Mouse (Mus musculus): ENCODE measurements around the gene Cd33. TPM values are rescaled to one million over a fixed set of nuclear protein-coding genes. Genes with fewer than 3 reads are reported as not detected.

The Cd33 gene
- polyA plus RNA-seq, 1 experiment from 2014 or later, result 1.1 TPM

- H3K9ac ChIP-seq, result no peak overlapping the region
- H3K4me1 ChIP-seq, result no peaks in the 10 kb centered on the region
- ATAC-seq (replicated peaks; ENCODE audit: low FRiP score), result no peak
- 69% methylated on average over 4 of the region's 4 CpGs for WGBS
- H3K36me3 ChIP-seq, result no peaks in the 10 kb centered on the region
- H3K9me3 ChIP-seq (replicated peaks), result no peaks in the 10 kb centered on the region
- no peak overlapping the region for H3K4me3 ChIP-seq (replicated peaks)
- H3K27ac ChIP-seq, result no peak overlapping the region
- no peak overlapping the region for H3K4me2 ChIP-seq
- no peaks in the 10 kb centered on the region for H3K27me3 ChIP-seq
Observed at GRCm38 (mm10) chr7:43511707-43512478, 32.3 kb downstream of the Cd33 start.

DNA sequence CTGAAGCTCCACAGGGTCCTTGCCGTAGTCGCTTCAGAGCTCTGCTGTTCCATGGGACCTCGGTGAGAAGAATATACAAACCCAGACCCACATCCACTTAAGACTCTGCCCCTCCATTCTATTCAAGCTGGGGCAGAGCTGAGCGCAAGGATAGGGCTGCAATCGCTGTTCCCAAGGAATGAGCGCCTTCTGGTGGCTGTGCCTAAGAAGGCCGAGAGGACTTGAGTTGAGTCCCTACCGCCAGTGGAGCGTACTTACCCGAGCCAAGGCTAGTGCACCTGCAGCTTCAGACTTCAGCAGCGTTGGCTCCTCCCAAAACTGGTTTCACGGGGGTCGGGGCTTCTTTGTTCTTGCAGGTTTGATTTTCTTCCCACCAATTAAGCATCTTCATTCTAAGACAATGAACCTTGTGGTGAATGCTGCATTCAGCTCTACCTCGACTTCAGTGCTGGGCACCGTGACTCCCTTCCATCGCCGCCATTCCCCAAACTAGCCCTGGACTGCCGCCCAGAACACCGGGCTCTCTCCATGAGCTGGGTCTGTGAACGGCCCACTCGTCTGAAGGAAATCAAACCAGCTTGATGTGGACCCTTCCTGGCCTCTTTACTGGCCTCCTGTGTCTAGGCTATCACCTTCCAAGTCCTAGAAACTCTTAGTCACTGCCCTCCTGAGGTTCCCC is 48.7 kb downstream of the Cd33 start:
- Histone ChIP-seq H3K9me3 (replicated peaks) (no peaks in the 10 kb centered on the region), H3K36me3 (no peaks in the 10 kb centered on the region), H3K4me1 (no peaks in the 10 kb centered on the region), H3K9ac (no peak overlapping the region), H3K4me2 (peak overlapping the region; percentile 31; the same call in 1 of the 2 replicates), H3K27me3 (peaks cover 29% of the 10 kb centered on the region; the same call in 1 of the 2 replicates), H3K4me3 (replicated peaks) (no peak overlapping the region), H3K27ac (no peak overlapping the region)
- 11% methylated on average over 21 of the region's 21 CpGs for WGBS
- peak; percentile 63; the same call in 1 of the 2 replicates for ATAC-seq (replicated peaks; ENCODE audit: low FRiP score)

DNA sequence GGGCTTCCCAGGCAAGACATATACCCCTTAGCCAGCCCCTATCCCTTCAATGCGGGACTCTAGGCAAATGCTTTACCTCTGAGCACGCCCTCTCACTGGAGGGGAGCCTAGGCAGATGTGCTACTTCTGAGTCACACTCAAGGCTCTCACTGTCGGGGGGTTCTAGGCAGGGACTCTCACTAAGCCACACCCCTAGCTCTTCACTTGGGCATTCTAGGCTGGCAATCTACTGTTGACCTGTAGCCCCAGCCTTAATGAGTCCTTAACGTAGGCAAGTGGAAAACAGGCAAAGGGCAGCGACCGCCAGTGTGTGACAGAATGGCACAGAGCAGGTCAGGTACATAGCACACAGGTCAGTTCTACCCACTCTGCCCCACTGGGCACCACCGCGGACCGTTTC is 53.4 kb downstream of the Cd33 start:
- Histone ChIP-seq H3K36me3 (no peaks in the 10 kb centered on the region), H3K4me3 (replicated peaks) (0 out of 2 replicates have a peak overlapping the region, but pooled peaks have one; percentile 47), H3K27ac (no peak overlapping the region), H3K27me3 (peaks cover 42% of the 10 kb centered on the region), H3K4me1 (peaks cover 17% of the 10 kb centered on the region), H3K9ac (no peak overlapping the region), H3K9me3 (replicated peaks) (no peaks in the 10 kb centered on the region), H3K4me2 (0 out of 2 replicates have a peak overlapping the region, but pooled peaks have one; percentile 81)
- no peak for ATAC-seq (replicated peaks; ENCODE audit: low FRiP score)
- WGBS, result 56% methylated on average over 9 of the region's 9 CpGs

GRCm38 (mm10) chr7:43490182-43490584 is 54.0 kb downstream of the Cd33 start:
- Histone ChIP-seq H3K27me3 (peaks cover 41% of the 10 kb centered on the region), H3K4me2 (peak overlapping the region; percentile 81), H3K9ac (peak overlapping the region; percentile 48), H3K9me3 (replicated peaks) (no peaks in the 10 kb centered on the region), H3K4me1 (peaks cover 17% of the 10 kb centered on the region), H3K27ac (no peak overlapping the region), H3K36me3 (no peaks in the 10 kb centered on the region), H3K4me3 (replicated peaks) (peak overlapping the region; percentile 47)
- ATAC-seq (replicated peaks; ENCODE audit: low FRiP score), result peak; percentile 87
- WGBS, result 2% methylated on average over 12 of the region's 13 CpGs

- peaks cover 36% of the 10 kb centered on the region for H3K27me3 ChIP-seq
- peak; percentile 55 for ATAC-seq (replicated peaks; ENCODE audit: low FRiP score)
- H3K4me2 ChIP-seq, result peak within 1 kb of the TSS; percentile 81
- peak within 1 kb of the TSS; percentile 48 for H3K9ac ChIP-seq
- no peaks in the 10 kb centered on the region for H3K9me3 ChIP-seq (replicated peaks)
- H3K27ac ChIP-seq, result no peak within 1 kb of the TSS
- H3K36me3 ChIP-seq, result no peaks in the 10 kb centered on the region
- H3K4me3 ChIP-seq (replicated peaks), result peak within 1 kb of the TSS; percentile 47
- WGBS, result 5% methylated on average over 17 of the region's 41 CpGs
- H3K4me1 ChIP-seq, result peaks cover 17% of the 10 kb centered on the region
Observed at GRCm38 (mm10) chr7:43489631-43490125, 54.5 kb downstream of the Cd33 start, which contains the start of gene Iglon5. Gene Iglon5 (minus strand): TSS chr7:43490075.

DNA sequence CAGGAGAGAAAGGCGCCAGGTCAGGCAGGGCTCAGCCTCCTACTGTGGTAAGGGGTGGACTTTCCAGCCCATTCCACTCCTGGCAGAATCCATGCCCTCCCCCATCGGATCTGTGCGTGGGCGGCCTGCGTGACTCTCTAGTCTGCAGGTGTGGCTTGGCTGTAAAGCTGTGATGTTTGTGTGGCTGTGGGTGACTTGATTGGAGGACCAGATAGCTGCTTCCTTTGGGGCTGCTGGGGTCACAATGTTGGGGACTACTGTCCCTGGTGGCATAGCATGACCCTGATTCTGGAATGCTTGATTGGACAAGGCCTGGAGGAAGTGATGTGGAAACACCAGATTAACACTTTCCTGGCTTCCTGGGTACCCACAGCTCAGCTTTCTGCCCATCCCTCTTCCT is 55.6 kb downstream of the Cd33 start:
- Histone ChIP-seq H3K27ac (no peak overlapping the region), H3K27me3 (peaks cover 31% of the 10 kb centered on the region), H3K4me1 (peaks cover 17% of the 10 kb centered on the region), H3K9ac (no peak overlapping the region), H3K9me3 (replicated peaks) (no peaks in the 10 kb centered on the region), H3K4me2 (no peak overlapping the region), H3K4me3 (replicated peaks) (no peak overlapping the region), H3K36me3 (no peaks in the 10 kb centered on the region)
- no peak for ATAC-seq (replicated peaks; ENCODE audit: low FRiP score)
- WGBS, result 19% methylated on average over 5 of the region's 5 CpGs

DNA sequence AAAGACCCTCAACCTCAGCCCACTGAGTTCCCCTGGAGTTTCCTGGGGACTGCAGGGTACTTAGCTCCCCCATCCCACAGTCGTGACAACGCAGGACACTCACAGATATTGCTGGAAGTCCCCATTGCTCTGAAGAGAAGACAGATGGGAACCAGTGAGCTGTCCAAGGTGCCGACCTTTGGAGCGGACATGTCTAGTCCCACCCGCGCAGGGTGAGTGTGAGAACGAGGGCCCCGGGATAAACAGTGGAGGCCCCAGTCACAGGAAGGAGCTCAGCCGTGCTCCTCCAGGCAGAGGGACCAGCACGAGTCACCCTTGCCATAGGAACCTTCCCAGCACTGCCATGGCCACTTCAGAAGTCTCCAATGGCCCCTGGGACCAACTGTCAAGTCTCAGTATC is 61.0 kb downstream of the Cd33 start:
- H3K4me1 ChIP-seq, result peaks cover 14% of the 10 kb centered on the region
- no peaks in the 10 kb centered on the region for H3K36me3 ChIP-seq
- H3K9ac ChIP-seq, result no peak overlapping the region
- no peak overlapping the region for H3K4me2 ChIP-seq
- no peak overlapping the region for H3K27ac ChIP-seq
- H3K4me3 ChIP-seq (replicated peaks), result no peak overlapping the region
- WGBS, result 1% methylated on average over 10 of the region's 10 CpGs
- ATAC-seq (replicated peaks; ENCODE audit: low FRiP score), result peak; percentile 41; the same call in 1 of the 2 replicates
- peaks cover 9% of the 10 kb centered on the region for H3K27me3 ChIP-seq
- no peaks in the 10 kb centered on the region for H3K9me3 ChIP-seq (replicated peaks)

GRCm38 (mm10) chr7:43482090-43482716 is 62.0 kb downstream of the Cd33 start:
- ATAC-seq (replicated peaks; ENCODE audit: low FRiP score), result peak; percentile 70
- 34% methylated on average over 8 of the region's 8 CpGs for WGBS

GRCm38 (mm10) chr7:43481191-43481590 is 63.0 kb downstream of the Cd33 start:
- Histone ChIP-seq H3K36me3 (no peaks in the 10 kb centered on the region), H3K4me2 (no peak overlapping the region), H3K4me3 (replicated peaks) (no peak overlapping the region), H3K4me1 (peaks cover 22% of the 10 kb centered on the region), H3K27ac (no peak overlapping the region), H3K9ac (no peak overlapping the region), H3K27me3 (peaks cover 26% of the 10 kb centered on the region), H3K9me3 (replicated peaks) (no peaks in the 10 kb centered on the region)
- no peak for ATAC-seq (replicated peaks; ENCODE audit: low FRiP score)
- WGBS, result 54% methylated on average over 3 of the region's 3 CpGs

More at GRCm38 (mm10) chr7:43482090-43482716, 62.0 kb downstream of the Cd33 start:
- peaks cover 14% of the 10 kb centered on the region for H3K4me1 ChIP-seq
- no peak overlapping the region for H3K27ac ChIP-seq
- H3K36me3 ChIP-seq, result no peaks in the 10 kb centered on the region
- peaks cover 15% of the 10 kb centered on the region for H3K27me3 ChIP-seq
- no peaks in the 10 kb centered on the region for H3K9me3 ChIP-seq (replicated peaks)
- H3K4me2 ChIP-seq, result no peak overlapping the region
- H3K9ac ChIP-seq, result no peak overlapping the region
- H3K4me3 ChIP-seq (replicated peaks), result no peak overlapping the region

- peak overlapping the region; percentile 36 for H3K4me2 ChIP-seq
- H3K4me3 ChIP-seq (replicated peaks), result peak overlapping the region; percentile 3; the same call in 1 of the 2 replicates
- no peak; the same call in 1 of the 2 replicates for ATAC-seq (replicated peaks; ENCODE audit: low FRiP score)
- H3K4me1 ChIP-seq, result peaks cover 15% of the 10 kb centered on the region
- H3K27me3 ChIP-seq, result peaks cover 40% of the 10 kb centered on the region
- H3K36me3 ChIP-seq, result no peaks in the 10 kb centered on the region
- H3K27ac ChIP-seq, result no peak overlapping the region
- WGBS, result 2% methylated on average over 13 of the region's 13 CpGs
- no peak overlapping the region for H3K9ac ChIP-seq
- H3K9me3 ChIP-seq (replicated peaks), result no peaks in the 10 kb centered on the region
Observed at GRCm38 (mm10) chr7:43476376-43476775, 67.9 kb downstream of the Cd33 start.

DNA sequence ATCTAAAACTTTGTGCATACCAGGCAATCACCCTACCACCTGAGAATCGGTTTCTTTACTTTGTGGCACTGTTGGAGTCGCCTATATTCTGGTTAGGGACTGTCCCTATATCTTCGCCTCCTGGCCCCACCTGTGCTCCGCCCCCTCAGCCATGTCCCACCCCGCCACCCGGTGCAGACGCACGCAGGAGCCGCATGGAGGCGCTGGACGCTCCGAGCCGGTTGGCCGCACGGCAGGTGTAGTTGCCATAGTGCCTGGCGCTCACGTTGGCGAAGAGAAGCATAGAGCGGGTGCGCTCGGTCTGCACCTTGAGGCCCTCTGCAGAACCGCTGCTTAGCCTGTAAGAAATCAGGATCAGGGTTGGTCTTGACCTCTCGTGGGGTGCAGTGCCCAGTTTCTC is 68.5 kb downstream of the Cd33 start:
- 0 out of 2 replicates have a peak, but pooled peaks have one; percentile 31 for ATAC-seq (replicated peaks; ENCODE audit: low FRiP score)
- H3K27me3 ChIP-seq, result peaks cover 40% of the 10 kb centered on the region
- WGBS, result 10% methylated on average over 23 of the region's 23 CpGs

More for the DNA sequence above, 68.5 kb downstream of the Cd33 start:
- peak overlapping the region; percentile 4; the same call in 1 of the 2 replicates for H3K4me3 ChIP-seq (replicated peaks)
- H3K27ac ChIP-seq, result no peak overlapping the region
- H3K4me1 ChIP-seq, result peaks cover 15% of the 10 kb centered on the region
- 0 out of 2 replicates have a peak overlapping the region, but pooled peaks have one; percentile 12 for H3K4me2 ChIP-seq
- no peaks in the 10 kb centered on the region for H3K9me3 ChIP-seq (replicated peaks)
- H3K36me3 ChIP-seq, result peaks cover 4% of the 10 kb centered on the region; the same call in 1 of the 2 replicates
- H3K9ac ChIP-seq, result no peak overlapping the region

Measured in kidney, embryonic 15.5 days (tissue).